13 mouse cellular contexts compared by ENCODE assay signal in genomic region chr3:23374341-23374740, GRCm38 (mm10).
"Had no signal": no experiment of that assay in that cellular context is flagged by ENCODE, and none has a peak within 500 bp of the region (broad histone marks: within the 10 kb centered on the region; RNA-seq: fewer than 3 reads in every experiment).

No protein-coding gene starts in this region.

- H3K27ac ChIP-seq: limb, embryonic 15.5 days; liver, embryonic 13.5 days; lung, embryonic 15.5 days; midbrain, embryonic 13.5 days; neural tube, embryonic 15.5 days; stomach, postnatal 0 days had no signal

- H3K36me3 ChIP-seq: limb, embryonic 15.5 days; liver, embryonic 13.5 days; lung, embryonic 15.5 days; midbrain, embryonic 13.5 days; neural tube, embryonic 15.5 days had no signal

- H3K4me1 ChIP-seq: limb, embryonic 15.5 days; liver, embryonic 13.5 days; lung, embryonic 15.5 days; midbrain, embryonic 13.5 days; neural tube, embryonic 15.5 days had no signal

- H3K4me3 ChIP-seq: limb, embryonic 15.5 days; liver, embryonic 13.5 days; lung, embryonic 15.5 days; midbrain, embryonic 13.5 days; myocyte; neural tube, embryonic 15.5 days had no signal

- H3K9me3 ChIP-seq: limb, embryonic 15.5 days; liver, embryonic 13.5 days; lung, embryonic 15.5 days; midbrain, embryonic 13.5 days; neural tube, embryonic 15.5 days had no signal

- H3K9ac ChIP-seq: limb, embryonic 15.5 days; liver, embryonic 13.5 days; liver, postnatal 0 days; lung, embryonic 15.5 days; midbrain, embryonic 13.5 days; neural tube, embryonic 15.5 days had no signal

- ATAC-seq: liver, postnatal 0 days; midbrain, embryonic 13.5 days had no signal

- DNase-seq: kidney, postnatal 25 days; layer of hippocampus, adult 9-11 months; layer of hippocampus, postnatal 36 days; liver, embryonic 13.5 days; liver, postnatal 0 days; thymus, adult 18-20 months; thymus, postnatal 14 days had no signal

- H3K27me3 ChIP-seq: limb, embryonic 15.5 days; liver, embryonic 13.5 days; lung, embryonic 15.5 days; midbrain, embryonic 13.5 days; neural tube, embryonic 15.5 days had no signal

- H3K4me2 ChIP-seq: limb, embryonic 15.5 days; liver, embryonic 13.5 days; lung, embryonic 15.5 days; midbrain, embryonic 13.5 days; neural tube, embryonic 15.5 days had no signal
